Comparison of ENCODE assay signal across 26 mouse cellular contexts in genomic region chr11:100568692-100569091, GRCm38 (mm10). TPM values are rescaled to one million over a fixed set of nuclear protein-coding genes. Genes with fewer than 3 reads are reported as not detected.
"Had no signal": no experiment of that assay in that cellular context is flagged by ENCODE, and none has a peak within 500 bp of the region (broad histone marks: within the 10 kb centered on the region; RNA-seq: fewer than 3 reads in every experiment).

No protein-coding gene starts in this region.

- H3K27me3 ChIP-seq: forebrain, embryonic 15.5 days had no signal

- H3K4me3 ChIP-seq: embryonic facial prominence, embryonic 12.5 days; embryonic facial prominence, embryonic 15.5 days; erythroblast, embryonic 14.5 days; forebrain, embryonic 10.5 days; forebrain, embryonic 12.5 days; forebrain, embryonic 13.5 days; forebrain, embryonic 15.5 days; gastrocnemius, adult 2 months; heart, adult 2 months had no signal

- H3K9ac ChIP-seq: embryonic facial prominence, embryonic 12.5 days; embryonic facial prominence, embryonic 15.5 days; forebrain, embryonic 12.5 days; forebrain, embryonic 13.5 days; forebrain, embryonic 15.5 days; forebrain, postnatal 0 days had no signal

- H3K27ac ChIP-seq: embryonic facial prominence, embryonic 12.5 days; embryonic facial prominence, embryonic 15.5 days; forebrain, embryonic 10.5 days; forebrain, embryonic 12.5 days; forebrain, embryonic 13.5 days; forebrain, embryonic 15.5 days; gastrocnemius, adult 2 months; heart, adult 2 months had no signal

- H3K36me3 ChIP-seq: embryonic facial prominence, embryonic 12.5 days; embryonic facial prominence, embryonic 15.5 days; forebrain, embryonic 10.5 days; forebrain, embryonic 12.5 days; forebrain, embryonic 15.5 days had no signal

- H3K4me2 ChIP-seq: embryonic facial prominence, embryonic 12.5 days; embryonic facial prominence, embryonic 15.5 days; forebrain, embryonic 12.5 days; forebrain, embryonic 13.5 days; forebrain, embryonic 15.5 days had no signal

- ATAC-seq: forebrain, embryonic 13.5 days; forebrain, embryonic 14.5 days; forebrain, embryonic 15.5 days; forebrain, embryonic 16.5 days; forebrain, postnatal 0 days had no signal

- DNase-seq: cerebellum, adult 8-10 months; cerebellum, adult 9-10 months; cerebellum, adult 9-11 months; cerebellum, postnatal 10 days; cerebellum, postnatal 14 days; cerebellum, postnatal 25 days; cerebellum, postnatal 36 days; embryo, embryonic 11 days; forebrain, postnatal 0 days; gastrocnemius, adult 2 months; gastrocnemius, postnatal 10 days; gastrocnemius, postnatal 14 days; gastrocnemius, postnatal 25 days; gastrocnemius, postnatal 36 days; heart, adult 11 months; heart, adult 18-20 months; heart, adult 2 months had no signal

- H3K9me3 ChIP-seq: embryonic facial prominence, embryonic 12.5 days; embryonic facial prominence, embryonic 15.5 days; forebrain, embryonic 10.5 days; forebrain, embryonic 12.5 days; forebrain, embryonic 13.5 days; forebrain, embryonic 15.5 days had no signal

RNA-seq across cellular contexts. Expression of gene Ttc25, which starts 23.3 kb away (rescaled TPM):
- polyA plus RNA-seq: erythroblast, embryonic 14.5 days had no signal
